Mouse (Mus musculus) MEL (cell line): ENCODE results near the gene Grsf1. TPM values are rescaled to one million over a fixed set of nuclear protein-coding genes. Genes with fewer than 3 reads are reported as not detected.
A peak's percentile ranks its signal among the peaks of the same experiment; 100 is the strongest.

Source experiments
- DNase-seq: peaks from one replicate; pipeline ENCODE4 v3.0.0; 2011; ENCODE audit warnings: low read depth, low spot score
- H3K27ac ChIP-seq: 2 replicates; pipeline ENCODE4 v1.5.1; 2012; ENCODE audit warnings: low read depth, mild to moderate bottlenecking, control low read depth, low read length, moderate library complexity; ENCODE audit not compliant: control insufficient read depth
- H3K27me3 ChIP-seq, 2 experiments: fragments of 150-350 bp in 1 of 2; sonication (generic) in 1 of 2; 2 replicates each; pipeline ENCODE4 v1.6.1; 2012; ENCODE audit warnings: low read length in 2 of 2, mild to moderate bottlenecking in 2 of 2, improper control_type of control experiment in 1 of 2, moderate library complexity in 1 of 2; ENCODE audit not compliant: insufficient read depth in 2 of 2, control insufficient read depth in 1 of 2
- H3K36me3 ChIP-seq, 2 experiments: 2 replicates each; pipeline ENCODE4 v1.6.1; 2012 to 2014; ENCODE audit warnings: low read length in 2 of 2, improper control_type of control experiment in 1 of 2, inconsistent platforms in 1 of 2, mild to moderate bottlenecking in 1 of 2; ENCODE audit not compliant: insufficient read depth in 2 of 2, control insufficient read depth in 1 of 2
- H3K4me1 ChIP-seq, 2 experiments: fragments of 150-350 bp in 1 of 2; sonication (generic) in 1 of 2; 2 replicates each; pipeline ENCODE4 v1.6.1; 2012; ENCODE audit warnings: low read length in 2 of 2, improper control_type of control experiment in 1 of 2, mild to moderate bottlenecking in 1 of 2; ENCODE audit not compliant: insufficient read depth in 2 of 2, control insufficient read depth in 1 of 2
- H3K4me3 ChIP-seq, 2 experiments: fragments of 150-350 bp in 1 of 2; sonication (generic) in 1 of 2; 2 replicates each; pipeline ENCODE4 v1.5.1; 2012; ENCODE audit warnings: low read depth in 2 of 2, low read length in 2 of 2, mild to moderate bottlenecking in 2 of 2, moderate library complexity in 2 of 2, control low read depth in 1 of 2, improper control_type of control experiment in 1 of 2; ENCODE audit not compliant: control insufficient read depth in 1 of 2, insufficient read depth in 1 of 2
- H3K79me2 ChIP-seq: 2 replicates; pipeline ENCODE4 v1.6.1; 2012; ENCODE audit warnings: mild to moderate bottlenecking, low read length, moderate library complexity; ENCODE audit not compliant: control insufficient read depth, poor library complexity, insufficient read depth
- H3K9ac ChIP-seq: 2 replicates; pipeline ENCODE4 v1.6.1; 2012; ENCODE audit warnings: low read depth, mild to moderate bottlenecking, control low read depth, low read length, moderate library complexity; ENCODE audit not compliant: control insufficient read depth, poor library complexity, severe bottlenecking
- H3K9me3 ChIP-seq: fragments of 150-350 bp; sonication (generic); replicated peaks from 2 replicates; pipeline ENCODE4 v1.6.1; 2012; ENCODE audit warnings: mild to moderate bottlenecking, low read length, improper control_type of control experiment, moderate library complexity; ENCODE audit not compliant: insufficient read depth
- CHD2 ChIP-seq: IDR thresholded peaks from 2 replicates; pipeline ENCODE4 v1.6.1; 2011; ENCODE audit warnings: low read length, improper control_type of control experiment
- CTCF ChIP-seq, 3 experiments: IDR thresholded peaks in 2 of 3; conservative IDR thresholded peaks in 1 of 3; 2 replicates each; pipeline ENCODE4 v1.5.1; 2011 to 2012; ENCODE audit warnings: low read length in 3 of 3, low read depth in 2 of 3, mild to moderate bottlenecking in 2 of 3, improper control_type of control experiment in 1 of 3, inconsistent platforms in 1 of 3, mixed read lengths in 1 of 3, moderate library complexity in 1 of 3; ENCODE audit not compliant: control insufficient read depth in 1 of 3, insufficient read depth in 1 of 3, poor library complexity in 1 of 3, severe bottlenecking in 1 of 3
- ELF1 ChIP-seq: IDR thresholded peaks from 2 replicates; pipeline ENCODE4 v1.6.1; 2014; ENCODE audit warnings: low read depth, mild to moderate bottlenecking, inconsistent platforms, low read length, improper control_type of control experiment, moderate library complexity
- ETS1 ChIP-seq: IDR thresholded peaks from 2 replicates; pipeline ENCODE4 v1.6.1; 2012; ENCODE audit warnings: low read depth, mild to moderate bottlenecking, inconsistent platforms, low read length, improper control_type of control experiment, moderate library complexity
- KAT2A ChIP-seq: conservative IDR thresholded peaks from 2 replicates; pipeline ENCODE4 v1.6.1; 2012; ENCODE audit warnings: low read depth, low read length, improper control_type of control experiment, inconsistent platforms
- MAX ChIP-seq: IDR thresholded peaks from 2 replicates; pipeline ENCODE4 v1.6.1; 2011; ENCODE audit warnings: low read length, improper control_type of control experiment
- MAZ ChIP-seq: IDR thresholded peaks from 2 replicates; pipeline ENCODE4 v1.6.1; 2012; ENCODE audit warnings: low read depth, mild to moderate bottlenecking, inconsistent platforms, low read length, improper control_type of control experiment
- MEF2A ChIP-seq: IDR thresholded peaks from 2 replicates; pipeline ENCODE4 v1.6.1; 2014; ENCODE audit warnings: low read depth, mild to moderate bottlenecking, inconsistent platforms, low read length, improper control_type of control experiment; ENCODE audit not compliant: poor library complexity, insufficient replicate concordance, severe bottlenecking; ENCODE audit errors: extremely low read depth
- MYC ChIP-seq: IDR thresholded peaks from 2 replicates; pipeline ENCODE4 v1.6.1; 2011; ENCODE audit warnings: low read depth, mild to moderate bottlenecking, low read length, improper control_type of control experiment, moderate library complexity
- NELFE ChIP-seq: IDR thresholded peaks from 2 replicates; pipeline ENCODE4 v1.6.1; 2011; ENCODE audit warnings: low read depth, low read length, improper control_type of control experiment
- RAD21 ChIP-seq: IDR thresholded peaks from 2 replicates; pipeline ENCODE4 v1.6.1; 2011; ENCODE audit warnings: mild to moderate bottlenecking, low read depth, low read length, improper control_type of control experiment
- RCOR1 ChIP-seq: IDR thresholded peaks from 2 replicates; pipeline ENCODE4 v1.6.1; 2012; ENCODE audit warnings: low read depth, mild to moderate bottlenecking, inconsistent platforms, low read length, improper control_type of control experiment
- SIN3A ChIP-seq: IDR thresholded peaks from 2 replicates; pipeline ENCODE4 v1.6.1; 2012; ENCODE audit warnings: low read length, improper control_type of control experiment, inconsistent platforms
- SMC3 ChIP-seq: IDR thresholded peaks from 2 replicates; pipeline ENCODE4 v1.6.1; 2011; ENCODE audit warnings: low read depth, low read length, improper control_type of control experiment
- TBP ChIP-seq: IDR thresholded peaks from 2 replicates; pipeline ENCODE4 v1.8.0; 2011; ENCODE audit warnings: low read depth, low read length, improper control_type of control experiment
- USF1 ChIP-seq: IDR thresholded peaks from 2 replicates; pipeline ENCODE4 v1.6.1; 2014; ENCODE audit warnings: low read depth, mild to moderate bottlenecking, inconsistent platforms, low read length, improper control_type of control experiment, moderate library complexity
- USF2 ChIP-seq, 2 experiments: IDR thresholded peaks; 2 replicates each; pipeline ENCODE4 v1.6.1; 2011 to 2012; ENCODE audit warnings: improper control_type of control experiment in 2 of 2, low read length in 2 of 2, borderline replicate concordance in 1 of 2, inconsistent platforms in 1 of 2, low read depth in 1 of 2, mild to moderate bottlenecking in 1 of 2; ENCODE audit not compliant: insufficient read depth in 1 of 2
- ZC3H11A ChIP-seq: IDR thresholded peaks from 2 replicates; pipeline ENCODE4 v1.6.1; 2012; ENCODE audit warnings: low read depth, mild to moderate bottlenecking, inconsistent platforms, low read length, improper control_type of control experiment
- ZNF384 ChIP-seq: IDR thresholded peaks from 2 replicates; pipeline ENCODE4 v1.6.1; 2012; ENCODE audit warnings: low read depth, mild to moderate bottlenecking, inconsistent platforms, low read length, improper control_type of control experiment
- polyA plus RNA-seq, 2 experiments: library from polyadenylated mRNA; stranded (reverse) in 1 of 2; unstranded in 1 of 2; fragments of >175 nt in 1 of 2; fragments of >200 nt in 1 of 2; gene quantifications; 2 replicates each; pipeline versions ENCODE4 v1.2.1 to v1.2.4; 2012; ENCODE audit warnings: low replicate concordance in 2 of 2, low read depth in 1 of 2; ENCODE audit not compliant: insufficient read length in 2 of 2, insufficient read depth in 1 of 2, missing spikeins in 1 of 2
- total RNA-seq: library from RNA; depleted of rRNA; stranded (reverse); fragments of 300-350 nt; gene quantifications from 2 replicates; pipeline ENCODE4 v1.2.3, GENCODE M21; 2012

Gene Grsf1
- total and polyA plus RNA-seq, 3 experiments = 49.4 to 62.8 TPM; not detected in 1

- no peak for DNase-seq
- Histone ChIP-seq H3K36me3 (peaks cover 0 to 6% of the 10 kb centered on the region in 2 experiments; a peak in 2 of 4 replicates), H3K79me2 (no peaks in the 10 kb centered on the region), H3K9me3 (no peaks in the 10 kb centered on the region), H3K9ac (no peak overlapping the region), H3K4me1 (peaks cover 0 to 11% of the 10 kb centered on the region in 2 experiments; a peak in 2 of 4 replicates), H3K4me3 (no peak overlapping the region), H3K27ac (no peak overlapping the region), H3K27me3 (no peaks in the 10 kb centered on the region)
- TF ChIP-seq CHD2 (no peak), USF2 (IDR thresholded peaks at IDR 0.05; ENCODE audit: borderline replicate concordance in 1 of 2, insufficient read depth in 1 of 2, low read depth in 1 of 2, low read length in 2 of 2) (no peak), ELF1 (no peak), CTCF (IDR thresholded peaks at IDR 0.05 in 2 of 3, conservative IDR thresholded peaks at IDR 0.05 in 1 of 3; ENCODE audit: control insufficient read depth in 1 of 3, insufficient read depth in 1 of 3, low read depth in 2 of 3, low read length in 3 of 3, poor library complexity in 1 of 3, severe bottlenecking in 1 of 3) (no peak), MAZ (no peak), MAX (no peak), SIN3A (no peak), MYC (no peak), ETS1 (no peak), NELFE (no peak), TBP (no peak)
Measured at GRCm38 (mm10) chr5:88690681-88691505, 14.9 kb upstream of the Grsf1 start.

GRCm38 (mm10) chr5:88689279-88689938 lies 13.4 kb upstream of the Grsf1 start:
- peak overlapping the region; percentile 38 for H3K9ac ChIP-seq
- TF ChIP-seq ZC3H11A (peak; percentile 34), SMC3 (peak; percentile 53), RAD21 (peak; percentile 67), CTCF (IDR thresholded peaks at IDR 0.05 in 2 of 3, conservative IDR thresholded peaks at IDR 0.05 in 1 of 3; ENCODE audit: control insufficient read depth in 1 of 3, insufficient read depth in 1 of 3, low read depth in 2 of 3, low read length in 3 of 3, poor library complexity in 1 of 3, severe bottlenecking in 1 of 3) (peak; percentile 34 to 56 (median 51)), ZNF384 (no peak), ETS1 (no peak), USF1 (no peak), RCOR1 (no peak), MEF2A (no peak), KAT2A (no peak)
- no peaks in the 10 kb centered on the region for H3K79me2 ChIP-seq
- H3K36me3 ChIP-seq = peaks cover 0 to 11% of the 10 kb centered on the region in 2 experiments; a peak in 2 of 4 replicates
- DNase-seq = peak; percentile 82
- H3K4me3 ChIP-seq = peak overlapping the region; percentile 48 to 62
- peaks cover 0 to 16% of the 10 kb centered on the region in 2 experiments; a peak in 2 of 4 replicates for H3K4me1 ChIP-seq
- peak overlapping the region; percentile 45 for H3K27ac ChIP-seq
- no peaks in the 10 kb centered on the region for H3K9me3 ChIP-seq
- H3K27me3 ChIP-seq = no peaks in the 10 kb centered on the region
